Mouse (Mus musculus) MEL (cell line): Measurements from ENCODE around the gene Mamstr. TPM values are rescaled to one million over a fixed set of nuclear protein-coding genes. Genes with fewer than 3 reads are reported as not detected.

Experiments
- DNase-seq: peaks from one replicate; pipeline ENCODE4 v3.0.0; 2011; ENCODE audit warnings: low read depth, low spot score
- H3K27ac ChIP-seq: 2 replicates; pipeline ENCODE4 v1.5.1; 2012; ENCODE audit warnings: low read depth, mild to moderate bottlenecking, control low read depth, low read length, moderate library complexity; ENCODE audit not compliant: control insufficient read depth
- H3K27me3 ChIP-seq, 2 experiments: fragments of 150-350 bp in 1 of 2; sonication (generic) in 1 of 2; 2 replicates each; pipeline ENCODE4 v1.6.1; 2012; ENCODE audit warnings: low read length in 2 of 2, mild to moderate bottlenecking in 2 of 2, improper control_type of control experiment in 1 of 2, moderate library complexity in 1 of 2; ENCODE audit not compliant: insufficient read depth in 2 of 2, control insufficient read depth in 1 of 2
- H3K36me3 ChIP-seq, 2 experiments: 2 replicates each; pipeline ENCODE4 v1.6.1; 2012 to 2014; ENCODE audit warnings: low read length in 2 of 2, improper control_type of control experiment in 1 of 2, inconsistent platforms in 1 of 2, mild to moderate bottlenecking in 1 of 2; ENCODE audit not compliant: insufficient read depth in 2 of 2, control insufficient read depth in 1 of 2
- H3K4me1 ChIP-seq, 2 experiments: fragments of 150-350 bp in 1 of 2; sonication (generic) in 1 of 2; 2 replicates each; pipeline ENCODE4 v1.6.1; 2012; ENCODE audit warnings: low read length in 2 of 2, improper control_type of control experiment in 1 of 2, mild to moderate bottlenecking in 1 of 2; ENCODE audit not compliant: insufficient read depth in 2 of 2, control insufficient read depth in 1 of 2
- H3K4me3 ChIP-seq, 2 experiments: fragments of 150-350 bp in 1 of 2; sonication (generic) in 1 of 2; 2 replicates each; pipeline ENCODE4 v1.5.1; 2012; ENCODE audit warnings: low read depth in 2 of 2, low read length in 2 of 2, mild to moderate bottlenecking in 2 of 2, moderate library complexity in 2 of 2, control low read depth in 1 of 2, improper control_type of control experiment in 1 of 2; ENCODE audit not compliant: control insufficient read depth in 1 of 2, insufficient read depth in 1 of 2
- H3K79me2 ChIP-seq: 2 replicates; pipeline ENCODE4 v1.6.1; 2012; ENCODE audit warnings: mild to moderate bottlenecking, low read length, moderate library complexity; ENCODE audit not compliant: control insufficient read depth, poor library complexity, insufficient read depth
- H3K9ac ChIP-seq: 2 replicates; pipeline ENCODE4 v1.6.1; 2012; ENCODE audit warnings: low read depth, mild to moderate bottlenecking, control low read depth, low read length, moderate library complexity; ENCODE audit not compliant: control insufficient read depth, poor library complexity, severe bottlenecking
- H3K9me3 ChIP-seq: fragments of 150-350 bp; sonication (generic); replicated peaks from 2 replicates; pipeline ENCODE4 v1.6.1; 2012; ENCODE audit warnings: mild to moderate bottlenecking, low read length, improper control_type of control experiment, moderate library complexity; ENCODE audit not compliant: insufficient read depth
- BHLHE40 ChIP-seq: IDR thresholded peaks from 2 replicates; pipeline ENCODE4 v1.6.1; 2012; ENCODE audit warnings: low read depth, mild to moderate bottlenecking, inconsistent platforms, low read length, improper control_type of control experiment, borderline replicate concordance
- CTCF ChIP-seq, 3 experiments: IDR thresholded peaks in 2 of 3; conservative IDR thresholded peaks in 1 of 3; 2 replicates each; pipeline ENCODE4 v1.5.1; 2011 to 2012; ENCODE audit warnings: low read length in 3 of 3, low read depth in 2 of 3, mild to moderate bottlenecking in 2 of 3, improper control_type of control experiment in 1 of 3, inconsistent platforms in 1 of 3, mixed read lengths in 1 of 3, moderate library complexity in 1 of 3; ENCODE audit not compliant: control insufficient read depth in 1 of 3, insufficient read depth in 1 of 3, poor library complexity in 1 of 3, severe bottlenecking in 1 of 3
- ELF1 ChIP-seq: IDR thresholded peaks from 2 replicates; pipeline ENCODE4 v1.6.1; 2014; ENCODE audit warnings: low read depth, mild to moderate bottlenecking, inconsistent platforms, low read length, improper control_type of control experiment, moderate library complexity
- EP300 ChIP-seq, 2 experiments: IDR thresholded peaks; 2 replicates each; pipeline ENCODE4 v1.6.1; 2011; ENCODE audit warnings: improper control_type of control experiment in 2 of 2, low read length in 2 of 2, low read depth in 1 of 2, mild to moderate bottlenecking in 1 of 2
- ETS1 ChIP-seq: IDR thresholded peaks from 2 replicates; pipeline ENCODE4 v1.6.1; 2012; ENCODE audit warnings: low read depth, mild to moderate bottlenecking, inconsistent platforms, low read length, improper control_type of control experiment, moderate library complexity
- GATA1 ChIP-seq: IDR thresholded peaks from 2 replicates; pipeline ENCODE4 v1.6.1; 2011; ENCODE audit warnings: low read depth, low read length, improper control_type of control experiment
- MAFK ChIP-seq: IDR thresholded peaks from 2 replicates; pipeline ENCODE4 v1.6.1; 2011; ENCODE audit warnings: low read depth, mild to moderate bottlenecking, low read length, improper control_type of control experiment, borderline replicate concordance
- MAX ChIP-seq: IDR thresholded peaks from 2 replicates; pipeline ENCODE4 v1.6.1; 2011; ENCODE audit warnings: low read length, improper control_type of control experiment
- MAZ ChIP-seq: IDR thresholded peaks from 2 replicates; pipeline ENCODE4 v1.6.1; 2012; ENCODE audit warnings: low read depth, mild to moderate bottlenecking, inconsistent platforms, low read length, improper control_type of control experiment
- MYB ChIP-seq: IDR thresholded peaks from 2 replicates; pipeline ENCODE4 v1.6.1; 2011; ENCODE audit warnings: mild to moderate bottlenecking, low read depth, low read length, improper control_type of control experiment
- NRF1 ChIP-seq: IDR thresholded peaks from 2 replicates; pipeline ENCODE4 v1.6.1; 2014; ENCODE audit warnings: low read depth, mild to moderate bottlenecking, inconsistent platforms, low read length, improper control_type of control experiment, moderate library complexity; ENCODE audit not compliant: poor library complexity, insufficient read depth, severe bottlenecking
- RAD21 ChIP-seq: IDR thresholded peaks from 2 replicates; pipeline ENCODE4 v1.6.1; 2011; ENCODE audit warnings: mild to moderate bottlenecking, low read depth, low read length, improper control_type of control experiment
- RCOR1 ChIP-seq: IDR thresholded peaks from 2 replicates; pipeline ENCODE4 v1.6.1; 2012; ENCODE audit warnings: low read depth, mild to moderate bottlenecking, inconsistent platforms, low read length, improper control_type of control experiment
- SIN3A ChIP-seq: IDR thresholded peaks from 2 replicates; pipeline ENCODE4 v1.6.1; 2012; ENCODE audit warnings: low read length, improper control_type of control experiment, inconsistent platforms
- SMC3 ChIP-seq: IDR thresholded peaks from 2 replicates; pipeline ENCODE4 v1.6.1; 2011; ENCODE audit warnings: low read depth, low read length, improper control_type of control experiment
- TAL1 ChIP-seq: IDR thresholded peaks from 2 replicates; pipeline ENCODE4 v1.6.1; 2012; ENCODE audit warnings: mild to moderate bottlenecking, inconsistent platforms, low read length, moderate library complexity, mixed read lengths
- TBP ChIP-seq: IDR thresholded peaks from 2 replicates; pipeline ENCODE4 v1.8.0; 2011; ENCODE audit warnings: low read depth, low read length, improper control_type of control experiment
- TCF12 ChIP-seq: IDR thresholded peaks from 2 replicates; pipeline ENCODE4 v1.6.1; 2014; ENCODE audit warnings: low read depth, mild to moderate bottlenecking, inconsistent platforms, low read length, improper control_type of control experiment, moderate library complexity
- USF1 ChIP-seq: IDR thresholded peaks from 2 replicates; pipeline ENCODE4 v1.6.1; 2014; ENCODE audit warnings: low read depth, mild to moderate bottlenecking, inconsistent platforms, low read length, improper control_type of control experiment, moderate library complexity
- USF2 ChIP-seq, 2 experiments: IDR thresholded peaks; 2 replicates each; pipeline ENCODE4 v1.6.1; 2011 to 2012; ENCODE audit warnings: improper control_type of control experiment in 2 of 2, low read length in 2 of 2, borderline replicate concordance in 1 of 2, inconsistent platforms in 1 of 2, low read depth in 1 of 2, mild to moderate bottlenecking in 1 of 2; ENCODE audit not compliant: insufficient read depth in 1 of 2
- ZC3H11A ChIP-seq: IDR thresholded peaks from 2 replicates; pipeline ENCODE4 v1.6.1; 2012; ENCODE audit warnings: low read depth, mild to moderate bottlenecking, inconsistent platforms, low read length, improper control_type of control experiment
- ZKSCAN1 ChIP-seq: IDR thresholded peaks from 2 replicates; pipeline ENCODE4 v1.6.1; 2012; ENCODE audit warnings: low read depth, mild to moderate bottlenecking, inconsistent platforms, low read length, improper control_type of control experiment, moderate library complexity
- ZMIZ1 ChIP-seq: IDR thresholded peaks from 2 replicates; pipeline ENCODE4 v1.6.1; 2012; ENCODE audit warnings: low read depth, mild to moderate bottlenecking, inconsistent platforms, low read length, improper control_type of control experiment, moderate library complexity
- polyA plus RNA-seq, 2 experiments: library from polyadenylated mRNA; stranded (reverse) in 1 of 2; unstranded in 1 of 2; fragments of >175 nt in 1 of 2; fragments of >200 nt in 1 of 2; gene quantifications; 2 replicates each; pipeline versions ENCODE4 v1.2.1 to v1.2.4; 2012; ENCODE audit warnings: low replicate concordance in 2 of 2, low read depth in 1 of 2; ENCODE audit not compliant: insufficient read length in 2 of 2, insufficient read depth in 1 of 2, missing spikeins in 1 of 2
- total RNA-seq: library from RNA; depleted of rRNA; stranded (reverse); fragments of 300-350 nt; gene quantifications from 2 replicates; pipeline ENCODE4 v1.2.3, GENCODE M21; 2012

The Mamstr gene
- total and polyA plus RNA-seq, 3 experiments = not detected

DNA sequence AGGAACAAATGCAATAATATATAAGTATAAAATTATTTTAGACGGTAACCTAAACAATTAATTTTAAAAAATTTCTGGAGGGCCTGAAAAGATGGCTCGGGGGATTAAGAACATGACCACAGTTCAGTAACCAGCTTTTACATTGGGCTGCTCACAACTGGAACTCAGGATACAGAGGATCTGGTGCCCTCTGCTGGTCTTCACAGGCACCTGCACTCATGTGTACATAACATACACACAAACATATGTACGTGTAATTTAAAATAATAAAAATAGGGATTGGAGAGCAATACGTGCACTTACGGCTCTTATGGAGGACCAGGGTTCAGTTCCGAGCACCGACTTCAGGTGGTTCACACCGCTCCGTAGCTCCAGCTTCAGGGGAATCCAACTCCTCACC, 29.1 kb downstream of the Mamstr start:
- no peak overlapping the region for H3K4me3 ChIP-seq
- H3K36me3 ChIP-seq = no peaks in the 10 kb centered on the region
- H3K4me1 ChIP-seq = no peaks in the 10 kb centered on the region
- peaks cover 0 to 4% of the 10 kb centered on the region in 2 experiments; a peak in 3 of 4 replicates for H3K27me3 ChIP-seq
- DNase-seq = peak; percentile 66
- no peak overlapping the region for H3K27ac ChIP-seq
- H3K9ac ChIP-seq = no peak overlapping the region
- H3K79me2 ChIP-seq = no peaks in the 10 kb centered on the region
- H3K9me3 ChIP-seq = no peaks in the 10 kb centered on the region
- TF ChIP-seq ZKSCAN1 (no peak), MAFK (no peak), ETS1 (no peak), ZC3H11A (0 out of 2 replicates have a peak, but pooled peaks have one; percentile 27), ZMIZ1 (no peak), GATA1 (no peak), RAD21 (peak; percentile 45), USF1 (no peak), ELF1 (no peak), MAX (no peak), NRF1 (no peak), RCOR1 (no peak), MYB (no peak), USF2 (IDR thresholded peaks at IDR 0.05; ENCODE audit: borderline replicate concordance in 1 of 2, insufficient read depth in 1 of 2, low read depth in 1 of 2, low read length in 2 of 2) (no peak), MAZ (no peak), SMC3 (peak; percentile 40; the same call in 1 of the 2 replicates), CTCF (IDR thresholded peaks at IDR 0.05 in 2 of 3, conservative IDR thresholded peaks at IDR 0.05 in 1 of 3; ENCODE audit: control insufficient read depth in 1 of 3, insufficient read depth in 1 of 3, low read depth in 2 of 3, low read length in 3 of 3, poor library complexity in 1 of 3, severe bottlenecking in 1 of 3) (peak; percentile 38 to 52 (median 48)), TBP (no peak), SIN3A (no peak), EP300 (IDR thresholded peaks at IDR 0.05; ENCODE audit: low read depth in 1 of 2, low read length in 2 of 2) (no peak), TCF12 (no peak), TAL1 (no peak), BHLHE40 (no peak)
- TF ChIP-seq, all 39 proteins: peak for 4
